Mouse (Mus musculus): ENCODE results near the gene Irs2.

GRCm38 (mm10) chr8:11055557-11056174 is 47.4 kb upstream of the Irs2 start:
- TF ChIP-seq CTCF (IDR thresholded peaks at IDR 0.05; ENCODE audit: borderline replicate concordance, insufficient read depth, low read length) (no peak), POLR2A (IDR thresholded peaks at IDR 0.05; ENCODE audit: low read depth, low read length) (no peak)

Measured in embryonic fibroblast, embryonic 13.5 days (primary cell).